Mouse (Mus musculus) naive thymus-derived CD4-positive, alpha-beta T cell, adult 2 months (primary cell): ENCODE measurements around the gene Susd1.

Experiments used
- DNase-seq: peaks from one replicate; pipeline ENCODE4 v3.0.0-alpha.2; 2011; ENCODE audit warnings: low read depth

Susd1 gene

GRCm38 (mm10) chr4:59338896-59339535 is 99.4 kb downstream of the Susd1 start:
- peak; percentile 35 for DNase-seq

- peak; percentile 64 for DNase-seq
These were observed 100.9 kb downstream of the Susd1 start for GRCm38 (mm10) chr4:59337533-59337885.

- DNase-seq: peak; percentile 55
These were observed 101.4 kb downstream of the Susd1 start for GRCm38 (mm10) chr4:59336846-59337532.

- peak; percentile 49 for DNase-seq
These were observed 102.0 kb downstream of the Susd1 start for GRCm38 (mm10) chr4:59336439-59336809.

GRCm38 (mm10) chr4:59335616-59336438 is 102.6 kb downstream of the Susd1 start:
- peak; percentile 84 for DNase-seq

GRCm38 (mm10) chr4:59335101-59335500 is 103.3 kb downstream of the Susd1 start:
- no peak for DNase-seq

- peak; percentile 85 for DNase-seq
These were observed 104.2 kb downstream of the Susd1 start for GRCm38 (mm10) chr4:59334236-59334635.

GRCm38 (mm10) chr4:59333424-59333895 is 105.0 kb downstream of the Susd1 start:
- DNase-seq: peak; percentile 65

GRCm38 (mm10) chr4:59332691-59333423 is 105.6 kb downstream of the Susd1 start:
- peak; percentile 46 for DNase-seq

GRCm38 (mm10) chr4:59332089-59332488 is 106.3 kb downstream of the Susd1 start:
- DNase-seq: no peak

GRCm38 (mm10) chr4:59331633-59332032 is 106.8 kb downstream of the Susd1 start:
- DNase-seq: peak; percentile 93

- peak; percentile 78 for DNase-seq
These were observed 107.3 kb downstream of the Susd1 start for GRCm38 (mm10) chr4:59330961-59331604.

- peak; percentile 36 for DNase-seq
These were observed 108.8 kb downstream of the Susd1 start for GRCm38 (mm10) chr4:59329461-59330304.

GRCm38 (mm10) chr4:59328821-59329220 is 109.6 kb downstream of the Susd1 start:
- DNase-seq: no peak

- peak; percentile 56 for DNase-seq
These were observed 110.4 kb downstream of the Susd1 start for GRCm38 (mm10) chr4:59327986-59328385.

- peak; percentile 50 for DNase-seq
These were observed 112.2 kb downstream of the Susd1 start for GRCm38 (mm10) chr4:59326031-59326760.

- no peak for DNase-seq
These were observed 114.1 kb downstream of the Susd1 start for GRCm38 (mm10) chr4:59324317-59324716.

- DNase-seq: no peak
These were observed 115.2 kb downstream of the Susd1 start for GRCm38 (mm10) chr4:59323231-59323651.

- DNase-seq: no peak
These were observed 115.7 kb downstream of the Susd1 start for GRCm38 (mm10) chr4:59322733-59323132.

- no peak for DNase-seq
These were observed 116.4 kb downstream of the Susd1 start for GRCm38 (mm10) chr4:59322056-59322455.
